In genomic region chr17:88065031-88065800, GRCm38 (mm10) we compare ENCODE assay signal across 8 mouse cellular contexts. TPM values are rescaled to one million over a fixed set of nuclear protein-coding genes. Genes with fewer than 3 reads are reported as not detected.
A peak's percentile ranks its signal among the peaks of the same experiment; 100 is the strongest.
DNase-seq lines count a peak whose midpoint lies in the region; ATAC-seq and TF ChIP-seq lines count a peak whose summit lies in the region.

Gene Fbxo11, minus strand, starts transcription at chr17:88065291.

- H3K27ac ChIP-seq in MEL (ENCODE audit: control insufficient read depth, low read depth, low read length) = peak within 1 kb of the TSS; percentile 97

- H3K4me1 ChIP-seq in MEL (ENCODE audit: control insufficient read depth in 1 of 2, insufficient read depth in 2 of 2, low read length in 2 of 2) = peaks cover 3 to 7% of the 10 kb centered on the region in 2 experiments; a peak in 3 of 4 replicates

- TF ChIP-seq EP300 in MEL (IDR thresholded peaks at IDR 0.05; ENCODE audit: low read depth in 1 of 2, low read length in 2 of 2) = 0 out of 4 replicates have a peak, but pooled peaks of 1 of the 2 experiments have one; percentile 5

- no peak for ATAC-seq in hematopoietic stem cell, adult 5-6 weeks (replicated peaks in 1 of 2; ENCODE audit: insufficient read depth in 1 of 2, low FRiP score in 2 of 2, low TSS enrichment in 1 of 2, low read depth in 1 of 2, poor library complexity in 2 of 2, severe bottlenecking in 2 of 2)

- H3K79me2 ChIP-seq in MEL (ENCODE audit: control insufficient read depth, insufficient read depth, low read length, poor library complexity) = peaks cover 48% of the 10 kb centered on the region

- peak; percentile 44 for DNase-seq in MEL (ENCODE audit: low read depth, low spot score)
- peak; percentile 61 for DNase-seq in cerebellum, adult 8-10 months
- DNase-seq in frontal cortex, adult 2 months (ENCODE audit: extremely low spot score in 1 of 2, low spot score in 1 of 2) = peak in 1 of 2 experiments; percentile 49
- DNase-seq in layer of hippocampus, adult 8-10 months (ENCODE audit: low spot score in 2 of 2) = peak; percentile 28 to 34
- peak; percentile 47 for DNase-seq in lung, postnatal 14 days
- peak; percentile 69 for DNase-seq in ovary, postnatal 36 days (ENCODE audit: low spot score)
- peak; percentile 66 for DNase-seq in thymus, postnatal 25 days

- no peak for TF ChIP-seq RAD21 in MEL (IDR thresholded peaks at IDR 0.05; ENCODE audit: low read depth, low read length)

- no peak for TF ChIP-seq CTCF in MEL (IDR thresholded peaks at IDR 0.05 in 2 of 3, conservative IDR thresholded peaks at IDR 0.05 in 1 of 3; ENCODE audit: control insufficient read depth in 1 of 3, insufficient read depth in 1 of 3, low read depth in 2 of 3, low read length in 3 of 3, poor library complexity in 1 of 3, severe bottlenecking in 1 of 3)

- TF ChIP-seq POLR2A in MEL (IDR thresholded peaks at IDR 0.05; ENCODE audit: control insufficient read depth in 1 of 2, insufficient read depth in 1 of 2, low read depth in 1 of 2, low read length in 2 of 2, poor library complexity in 1 of 2) = 0 out of 4 replicates have a peak, but pooled peaks of 1 of the 2 experiments have one; percentile 0

- H3K9ac ChIP-seq in MEL (ENCODE audit: control insufficient read depth, low read depth, low read length, poor library complexity, severe bottlenecking) = peak within 1 kb of the TSS; percentile 99

- peak within 1 kb of the TSS; percentile 80 to 83 for H3K4me3 ChIP-seq in MEL (ENCODE audit: control insufficient read depth in 1 of 2, insufficient read depth in 1 of 2, low read depth in 2 of 2, low read length in 2 of 2)

- H3K36me3 ChIP-seq in MEL (ENCODE audit: control insufficient read depth in 1 of 2, insufficient read depth in 2 of 2, low read length in 2 of 2) = peaks cover 0 to 17% of the 10 kb centered on the region in 2 experiments; a peak in 2 of 4 replicates

- H3K27me3 ChIP-seq in MEL (ENCODE audit: control insufficient read depth in 1 of 2, insufficient read depth in 2 of 2, low read length in 2 of 2) = no peaks in the 10 kb centered on the region

- no peaks in the 10 kb centered on the region for H3K9me3 ChIP-seq in MEL (replicated peaks; ENCODE audit: insufficient read depth, low read length)

TF ChIP-seq in MEL, 35 proteins besides CTCF, POLR2A, EP300 and RAD21:
- TF ChIP-seq UBTF (IDR thresholded peaks at IDR 0.05; ENCODE audit: borderline replicate concordance, insufficient read depth, low read depth, low read length) (no peak), E2F4 (IDR thresholded peaks at IDR 0.05; ENCODE audit: borderline replicate concordance, low read depth, low read length) (no peak), USF1 (IDR thresholded peaks at IDR 0.05; ENCODE audit: low read depth, low read length) (no peak), MAZ (IDR thresholded peaks at IDR 0.05; ENCODE audit: low read depth, low read length) (no peak), SMC3 (IDR thresholded peaks at IDR 0.05; ENCODE audit: low read depth, low read length) (no peak), TAL1 (IDR thresholded peaks at IDR 0.05; ENCODE audit: low read length) (no peak), RCOR1 (IDR thresholded peaks at IDR 0.05; ENCODE audit: low read depth, low read length) (no peak), POLR2AphosphoS2 (IDR thresholded peaks at IDR 0.05; ENCODE audit: low read length) (no peak), MXI1 (IDR thresholded peaks at IDR 0.05; ENCODE audit: low read depth, low read length) (no peak), KAT2A (conservative IDR thresholded peaks at IDR 0.05; ENCODE audit: low read depth, low read length) (no peak), MAX (IDR thresholded peaks at IDR 0.05; ENCODE audit: low read length) (no peak), USF2 (IDR thresholded peaks at IDR 0.05; ENCODE audit: borderline replicate concordance in 1 of 2, insufficient read depth in 1 of 2, low read depth in 1 of 2, low read length in 2 of 2) (no peak), BHLHE40 (IDR thresholded peaks at IDR 0.05; ENCODE audit: borderline replicate concordance, low read depth, low read length) (no peak), GABPA (IDR thresholded peaks at IDR 0.05; ENCODE audit: low read depth, low read length) (no peak), ELF1 (IDR thresholded peaks at IDR 0.05; ENCODE audit: low read depth, low read length) (no peak)
TF ChIP-seq in MEL: peak in this region for 0.

RNA-seq across cellular contexts. Expression of gene Fbxo11, which starts in this region (rescaled TPM):
- total RNA-seq in MEL (2012; rRNA removed) = 9.4 and 14.1 TPM in 2 replicates
- 10 to 100 TPM; 17.5 to 91.4 TPM for polyA plus RNA-seq in MEL (2012; ENCODE audit: insufficient read depth in 1 of 2, insufficient read length in 2 of 2, low read depth in 1 of 2, low replicate concordance in 2 of 2, missing spikeins in 1 of 2)
- polyA plus RNA-seq in frontal cortex, adult 2 months (2012; rRNA removed) = 83.2 and 87.1 TPM in 2 replicates
- total RNA-seq in hematopoietic stem cell, adult 5-6 weeks (2017) = 54.6 and 74.5 TPM in 2 replicates
- total RNA-seq in layer of hippocampus, adult 8-10 months (2022) = 100 to 1,000 TPM; 109 to 125 (median 118) TPM
